In genomic region chr9:18076942-18077341, GRCm38 (mm10) we compare ENCODE assay signal across 31 mouse cellular contexts.
"Had no signal": no experiment of that assay in that cellular context is flagged by ENCODE, and none has a peak within 500 bp of the region (broad histone marks: within the 10 kb centered on the region; RNA-seq: fewer than 3 reads in every experiment).

No protein-coding gene starts in this region.

- H3K4me3 ChIP-seq: limb, embryonic 10.5 days; limb, embryonic 12.5 days; limb, embryonic 13.5 days; limb, embryonic 15.5 days; liver, embryonic 12.5 days; liver, embryonic 13.5 days; liver, embryonic 15.5 days; lung, embryonic 15.5 days; megakaryocyte, embryonic 14.5 days; midbrain, embryonic 10.5 days; midbrain, embryonic 12.5 days; midbrain, embryonic 13.5 days; midbrain, embryonic 15.5 days; myocyte had no signal

- H3K27me3 ChIP-seq: limb, embryonic 12.5 days; limb, embryonic 13.5 days; limb, embryonic 15.5 days; liver, embryonic 12.5 days; liver, embryonic 13.5 days; liver, embryonic 15.5 days; lung, embryonic 15.5 days; megakaryocyte, embryonic 14.5 days; midbrain, embryonic 12.5 days; midbrain, embryonic 13.5 days; midbrain, embryonic 15.5 days had no signal

- H3K9ac ChIP-seq: limb, embryonic 12.5 days; limb, embryonic 13.5 days; limb, embryonic 15.5 days; liver, embryonic 12.5 days; liver, embryonic 13.5 days; liver, embryonic 14.5 days; liver, embryonic 15.5 days; liver, postnatal 0 days; lung, embryonic 14.5 days; lung, embryonic 15.5 days; midbrain, embryonic 12.5 days; midbrain, embryonic 13.5 days; midbrain, embryonic 15.5 days had no signal

- DNase-seq: left cerebral cortex, postnatal 4 days; liver; liver, embryonic 13.5 days; liver, postnatal 0 days; lung, adult 18-20 months; lung, adult 2 months; lung, embryonic 14.5 days; lung, postnatal 10 days; lung, postnatal 14 days; lung, postnatal 36 days; lung, postnatal 4 days; midbrain, embryonic 14.5 days had no signal

- H3K36me3 ChIP-seq: limb, embryonic 10.5 days; limb, embryonic 12.5 days; limb, embryonic 13.5 days; limb, embryonic 15.5 days; liver, embryonic 12.5 days; liver, embryonic 13.5 days; liver, embryonic 15.5 days; lung, embryonic 15.5 days; midbrain, embryonic 10.5 days; midbrain, embryonic 12.5 days; midbrain, embryonic 13.5 days; midbrain, embryonic 15.5 days had no signal

- H3K4me2 ChIP-seq: limb, embryonic 12.5 days; limb, embryonic 13.5 days; limb, embryonic 15.5 days; liver, embryonic 11.5 days; liver, embryonic 12.5 days; liver, embryonic 13.5 days; liver, embryonic 15.5 days; lung, embryonic 14.5 days; lung, embryonic 15.5 days; midbrain, embryonic 11.5 days; midbrain, embryonic 12.5 days; midbrain, embryonic 13.5 days; midbrain, embryonic 15.5 days had no signal

- ATAC-seq: liver, embryonic 12.5 days; liver, postnatal 0 days; lung, postnatal 0 days; midbrain, embryonic 13.5 days; midbrain, embryonic 15.5 days; midbrain, embryonic 16.5 days had no signal

- H3K27ac ChIP-seq: limb, embryonic 10.5 days; limb, embryonic 12.5 days; limb, embryonic 13.5 days; limb, embryonic 15.5 days; liver, embryonic 12.5 days; liver, embryonic 13.5 days; liver, embryonic 14.5 days; liver, embryonic 15.5 days; lung, embryonic 15.5 days; macrophage; midbrain, embryonic 10.5 days; midbrain, embryonic 12.5 days; midbrain, embryonic 13.5 days; midbrain, embryonic 15.5 days had no signal

- H3K9me3 ChIP-seq: limb, embryonic 10.5 days; limb, embryonic 12.5 days; limb, embryonic 13.5 days; limb, embryonic 15.5 days; liver, embryonic 12.5 days; liver, embryonic 13.5 days; lung, embryonic 15.5 days; megakaryocyte, embryonic 14.5 days; midbrain, embryonic 10.5 days; midbrain, embryonic 12.5 days; midbrain, embryonic 13.5 days; midbrain, embryonic 15.5 days had no signal

- H3K4me1 ChIP-seq: limb, embryonic 10.5 days; limb, embryonic 12.5 days; limb, embryonic 13.5 days; limb, embryonic 15.5 days; liver, embryonic 12.5 days; liver, embryonic 13.5 days; liver, embryonic 15.5 days; lung, embryonic 15.5 days; megakaryocyte, embryonic 14.5 days; midbrain, embryonic 10.5 days; midbrain, embryonic 12.5 days; midbrain, embryonic 13.5 days; midbrain, embryonic 15.5 days had no signal
